ENCODE assay signal across 11 mouse cellular contexts in the genomic region with DNA sequence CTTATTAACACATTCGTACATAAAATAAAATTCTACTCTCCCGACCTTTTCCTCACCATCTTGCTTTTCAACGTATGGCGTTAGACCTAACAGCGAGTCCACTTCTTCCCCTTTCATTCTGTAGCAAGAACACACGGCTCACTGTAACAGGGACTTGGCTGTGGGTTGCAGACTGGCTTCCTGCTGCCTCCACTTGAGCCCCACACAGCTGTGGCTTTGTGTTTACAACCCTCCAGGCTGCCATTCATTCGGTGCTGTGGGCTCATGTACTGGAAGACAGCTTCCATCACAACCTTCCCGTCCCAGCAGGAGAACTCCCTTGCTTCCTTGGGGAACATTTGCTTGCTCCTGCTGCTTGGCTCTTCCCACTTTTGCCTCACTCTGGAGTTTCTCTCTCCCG.
A peak's percentile ranks its signal among the peaks of the same experiment; 100 is the strongest.
DNase-seq lines count a peak whose midpoint lies in the region; ATAC-seq lines count a peak whose summit lies in the region.
"Had no signal": no experiment of that assay in that cellular context is flagged by ENCODE, and none has a peak within 500 bp of the region (broad histone marks: within the 10 kb centered on the region; RNA-seq: fewer than 3 reads in every experiment).

No protein-coding gene starts in this region.

- no peak overlapping the region for H3K4me2 ChIP-seq in kidney, embryonic 16.5 days (replicated peaks; ENCODE audit: low read depth, low read length)
- no peak overlapping the region for H3K4me2 ChIP-seq in neural tube, embryonic 15.5 days

- H3K9ac ChIP-seq in kidney, embryonic 16.5 days (replicated peaks; ENCODE audit: low read length), result no peak overlapping the region
- H3K9ac ChIP-seq in neural tube, embryonic 15.5 days (replicated peaks), result no peak overlapping the region

- DNase-seq in CD4-positive, CD25-positive, alpha-beta regulatory T cell, adult 2 months (ENCODE audit: low read depth, low spot score), result peak; percentile 1
- DNase-seq in kidney, postnatal 10 days, result peak; percentile 8
- no peak for DNase-seq in retina, postnatal 1 day
- DNase-seq in lung, postnatal 4 days, result no peak
- DNase-seq: adrenal gland, adult 2 months; cerebellum, adult 9-10 months; left cerebral cortex, postnatal 4 days had no signal

- ATAC-seq in CD4-positive, CD25-positive, alpha-beta regulatory T cell, adult 4 months, result no peak
- no peak for ATAC-seq in kidney, embryonic 16.5 days (ENCODE audit: low FRiP score, low TSS enrichment)
- peak; percentile 97 for ATAC-seq in granulocyte monocyte progenitor cell, adult 5-6 weeks (replicated peaks; ENCODE audit: poor library complexity, severe bottlenecking)
- ATAC-seq in neural tube, embryonic 15.5 days (ENCODE audit: low FRiP score), result peak; percentile 64

- 64% methylated on average over 9 of the region's 9 CpGs for WGBS in kidney, embryonic 16.5 days
- 39% methylated on average over 9 of the region's 9 CpGs for WGBS in neural tube, embryonic 15.5 days

- H3K36me3 ChIP-seq in kidney, embryonic 16.5 days (ENCODE audit: insufficient read depth, low read length), result no peaks in the 10 kb centered on the region
- H3K36me3 ChIP-seq in neural tube, embryonic 15.5 days, result no peaks in the 10 kb centered on the region

- H3K9me3 ChIP-seq in kidney, embryonic 16.5 days (ENCODE audit: low read length), result no peaks in the 10 kb centered on the region
- H3K9me3 ChIP-seq in neural tube, embryonic 15.5 days (replicated peaks), result no peaks in the 10 kb centered on the region

- H3K4me3 ChIP-seq in kidney, embryonic 16.5 days (ENCODE audit: low read length), result no peak overlapping the region
- H3K4me3 ChIP-seq in neural tube, embryonic 15.5 days (replicated peaks), result no peak overlapping the region

- no peak overlapping the region for H3K27ac ChIP-seq in kidney, embryonic 16.5 days (ENCODE audit: low read length)
- no peak overlapping the region; the same call in 1 of the 2 replicates for H3K27ac ChIP-seq in neural tube, embryonic 15.5 days (replicated peaks)

- no peaks in the 10 kb centered on the region for H3K4me1 ChIP-seq in kidney, embryonic 16.5 days (ENCODE audit: insufficient read depth, low read length)
- peaks cover 5% of the 10 kb centered on the region for H3K4me1 ChIP-seq in neural tube, embryonic 15.5 days

- no peaks in the 10 kb centered on the region for H3K27me3 ChIP-seq in kidney, embryonic 16.5 days (ENCODE audit: insufficient read depth, low read length)
- no peaks in the 10 kb centered on the region for H3K27me3 ChIP-seq in neural tube, embryonic 15.5 days (replicated peaks)

Comparison
In these comparisons a context has a peak if more than half of its experiments do, and no peak if none do; other contexts are left out.
1. DNase-seq: peak in CD4-positive, CD25-positive, alpha-beta regulatory T cell, adult 2 months (single experiment) and kidney, postnatal 10 days (single experiment); none in retina, postnatal 1 day (single experiment) and lung, postnatal 4 days (0 of 2).
2. ATAC-seq: peak in granulocyte monocyte progenitor cell, adult 5-6 weeks (single experiment) and neural tube, embryonic 15.5 days (single experiment); none in CD4-positive, CD25-positive, alpha-beta regulatory T cell, adult 4 months (single experiment) and kidney, embryonic 16.5 days (single experiment).